ENCODE assay signal across 8 mouse cellular contexts in genomic region chr12:4842456-4842855, GRCm38 (mm10). TPM values are rescaled to one million over a fixed set of nuclear protein-coding genes. Genes with fewer than 3 reads are reported as not detected.
DNase-seq lines count a peak whose midpoint lies in the region; ATAC-seq and TF ChIP-seq lines count a peak whose summit lies in the region.

No protein-coding gene starts in this region.

- 85% methylated on average over 8 of the region's 8 CpGs for WGBS in kidney, embryonic 15.5 days
- WGBS in limb, embryonic 10.5 days: 90% methylated on average over 8 of the region's 8 CpGs

- ATAC-seq in kidney, embryonic 15.5 days (replicated peaks; ENCODE audit: low FRiP score): no peak

- peak overlapping the region; percentile 98; the same call in 1 of the 2 replicates for H3K4me2 ChIP-seq in kidney, embryonic 15.5 days

- H3K27me3 ChIP-seq in kidney, embryonic 15.5 days: peaks cover 24% of the 10 kb centered on the region; the same call in 1 of the 2 replicates
- peaks cover 42% of the 10 kb centered on the region for H3K27me3 ChIP-seq in E14TG2a.4 (ENCODE audit: insufficient read depth, low read length)
- H3K27me3 ChIP-seq in limb, embryonic 10.5 days (ENCODE audit: low read depth, poor library complexity, severe bottlenecking): peaks cover 34% of the 10 kb centered on the region

- H3K36me3 ChIP-seq in kidney, embryonic 15.5 days: no peaks in the 10 kb centered on the region
- H3K36me3 ChIP-seq in E14TG2a.4 (ENCODE audit: insufficient read depth, low read length): peaks cover 18% of the 10 kb centered on the region; the same call in 1 of the 2 replicates
- peaks cover 4% of the 10 kb centered on the region for H3K36me3 ChIP-seq in limb, embryonic 10.5 days

- TF ChIP-seq CTCF in E14TG2a.4 (conservative IDR thresholded peaks at IDR 0.05; ENCODE audit: low read length): no peak

- peaks cover 27% of the 10 kb centered on the region for H3K4me1 ChIP-seq in kidney, embryonic 15.5 days
- peaks cover 44% of the 10 kb centered on the region for H3K4me1 ChIP-seq in E14TG2a.4 (replicated peaks; ENCODE audit: low read depth, low read length)
- H3K4me1 ChIP-seq in limb, embryonic 10.5 days: peaks cover 35% of the 10 kb centered on the region

- no peaks in the 10 kb centered on the region for H3K9me3 ChIP-seq in kidney, embryonic 15.5 days (replicated peaks)
- H3K9me3 ChIP-seq in E14TG2a.4 (ENCODE audit: low read length): no peaks in the 10 kb centered on the region
- H3K9me3 ChIP-seq in limb, embryonic 10.5 days (replicated peaks): no peaks in the 10 kb centered on the region

- H3K9ac ChIP-seq in kidney, embryonic 15.5 days: no peak overlapping the region

- peak; percentile 15 for DNase-seq in cerebellum, adult 8-10 months
- no peak for DNase-seq in cerebellum, adult 11 months
- no peak for DNase-seq in kidney, postnatal 4 days
- DNase-seq in limb, embryonic 10.5 days (ENCODE audit: low spot score): no peak
- no peak for DNase-seq in thymus, postnatal 0 days (ENCODE audit: low spot score)
- no peak for DNase-seq in thymus, adult 18-20 months

- H3K4me3 ChIP-seq in kidney, embryonic 15.5 days (replicated peaks): no peak overlapping the region
- peak overlapping the region; percentile 93 for H3K4me3 ChIP-seq in E14TG2a.4 (replicated peaks; ENCODE audit: low read length)
- H3K4me3 ChIP-seq in limb, embryonic 10.5 days: 0 out of 2 replicates have a peak overlapping the region, but pooled peaks have one; percentile 80

- no peak overlapping the region for H3K27ac ChIP-seq in kidney, embryonic 15.5 days
- H3K27ac ChIP-seq in limb, embryonic 10.5 days: no peak overlapping the region

RNA-seq across cellular contexts. Expression of gene Wdcp, which starts 0.6 kb away (rescaled TPM):
- 19.4 and 19.5 TPM in 2 replicates for polyA plus RNA-seq in kidney, embryonic 15.5 days (2015; fragmentation: Nextera tagmentation; extraction: Ambion mirVana)
- polyA plus RNA-seq in limb, embryonic 10.5 days (2016; fragmentation: Nextera tagmentation; extraction: Ambion mirVana): 23.9 and 26.9 TPM in 2 replicates
- polyA plus RNA-seq in thymus, postnatal 0 days (2015; fragmentation: Nextera tagmentation; extraction: Ambion mirVana): 22.5 and 23.1 TPM in 2 replicates

RNA-seq across cellular contexts. Expression of gene Fkbp1b, which starts 1.1 kb away (rescaled TPM):
- polyA plus RNA-seq in kidney, embryonic 15.5 days (2015; fragmentation: Nextera tagmentation; extraction: Ambion mirVana): 8.9 and 9.0 TPM in 2 replicates
- 5.6 and 7.9 TPM in 2 replicates for polyA plus RNA-seq in limb, embryonic 10.5 days (2016; fragmentation: Nextera tagmentation; extraction: Ambion mirVana)
- polyA plus RNA-seq in thymus, postnatal 0 days (2015; fragmentation: Nextera tagmentation; extraction: Ambion mirVana): 1.6 and 3.1 TPM in 2 replicates

RNA-seq across cellular contexts. Expression of gene Sf3b6, which starts 25.1 kb away (rescaled TPM):
- 207 and 229 TPM in 2 replicates for polyA plus RNA-seq in kidney, embryonic 15.5 days (2015; fragmentation: Nextera tagmentation; extraction: Ambion mirVana)
- 278 and 297 TPM in 2 replicates for polyA plus RNA-seq in limb, embryonic 10.5 days (2016; fragmentation: Nextera tagmentation; extraction: Ambion mirVana)
- polyA plus RNA-seq in thymus, postnatal 0 days (2015; fragmentation: Nextera tagmentation; extraction: Ambion mirVana): 572 and 588 TPM in 2 replicates

RNA-seq across cellular contexts. Expression of gene Mfsd2b, which starts 31.7 kb away (rescaled TPM):
- 1.3 TPM in 2 replicates for polyA plus RNA-seq in kidney, embryonic 15.5 days (2015; fragmentation: Nextera tagmentation; extraction: Ambion mirVana)
- polyA plus RNA-seq in limb, embryonic 10.5 days (2016; fragmentation: Nextera tagmentation; extraction: Ambion mirVana): 4.4 and 4.5 TPM in 2 replicates
- 0.16 and 0.32 TPM in 2 replicates for polyA plus RNA-seq in thymus, postnatal 0 days (2015; fragmentation: Nextera tagmentation; extraction: Ambion mirVana)
